Mouse (Mus musculus): ENCODE data around the gene Ttc41. TPM values are rescaled to one million over a fixed set of nuclear protein-coding genes. Genes with fewer than 3 reads are reported as not detected.

The Ttc41 gene
- 0.41 and 0.67 TPM in 2 replicates for polyA plus RNA-seq (2015; fragmentation: Nextera tagmentation; extraction: Ambion mirVana)

DNA sequence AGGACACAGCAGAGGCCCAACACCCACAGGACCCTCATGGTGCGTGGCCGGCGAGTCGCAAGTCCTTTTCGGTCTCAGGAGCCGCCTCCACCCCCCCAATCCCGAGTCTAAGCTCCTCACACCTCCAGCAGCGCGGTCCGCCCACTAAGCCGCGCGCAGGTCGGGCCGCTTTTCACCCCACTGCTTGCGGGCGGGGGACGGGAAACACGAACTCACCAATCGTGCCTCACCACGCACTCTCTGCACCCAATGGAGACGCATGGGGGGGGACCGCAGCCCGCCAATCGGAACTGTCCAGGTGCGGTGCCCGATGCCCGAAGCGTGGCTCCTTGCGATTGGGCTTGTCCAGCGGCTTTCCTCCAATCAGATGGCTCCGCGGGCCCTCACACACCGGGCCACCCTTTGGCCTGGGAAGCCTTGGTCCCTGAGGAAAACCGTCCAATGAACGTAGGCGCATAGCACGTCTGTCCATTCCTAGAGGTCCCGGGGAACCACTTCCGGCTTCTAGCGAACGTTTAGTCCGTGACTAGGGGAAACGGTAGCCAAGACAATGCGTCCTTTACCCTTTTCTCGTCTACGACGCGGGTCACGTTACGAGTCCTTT lies at the start of gene Ttc41, which contains the start of gene Hsp90b1:
TSS of gene Ttc41 (plus strand) at position 494 of the 604 bp plus-strand sequence.
TSS of gene Hsp90b1 (minus strand) at position 192 of the 604 bp plus-strand sequence.

GRCm38 (mm10) chr10:86763672-86764071 lies 58.1 kb downstream of the Ttc41 start, which contains the start of gene Gm49358:
TSS of gene Gm49358 (plus strand) at chr10:86763972.

GRCm38 (mm10) chr10:86778398-86779116 lies 72.9 kb downstream of the Ttc41 start, which contains the start of gene Nt5dc3:
TSS of gene Nt5dc3 (plus strand) at chr10:86779005.

Small RNAs within 50 kb of the gene (microRNA-seq; reads per million reads assigned to microRNA genes)
- not detected for gene Gm25745

Other genes starting within 250 kb of the Ttc41 start
- gene Syn3, start 206.9 kb upstream of the Ttc41 start, polyA plus RNA-seq (2015; fragmentation: Nextera tagmentation; extraction: Ambion mirVana), result 0.62 and 0.70 TPM in 2 replicates
- gene Hsp90b1, start 302 bp upstream of the Ttc41 start, polyA plus RNA-seq (2015; fragmentation: Nextera tagmentation; extraction: Ambion mirVana), result 269 and 340 TPM in 2 replicates
- not detected in 2 replicates for gene Gm49358, start 58.2 kb downstream of the Ttc41 start, polyA plus RNA-seq (2015; fragmentation: Nextera tagmentation; extraction: Ambion mirVana)
- gene Nt5dc3, start 73.2 kb downstream of the Ttc41 start, polyA plus RNA-seq (2015; fragmentation: Nextera tagmentation; extraction: Ambion mirVana), result 3.3 and 4.1 TPM in 2 replicates